Mouse (Mus musculus) kidney, postnatal 14 days (tissue): ENCODE measurements around the gene Prss23.

Experiments
- DNase-seq: peaks from one replicate; pipeline ENCODE4 v3.0.0; 2022; ENCODE audit warnings: mixed read lengths

Gene Prss23

GRCm38 (mm10) chr7:89499516-89500307, 27.3 kb downstream of the Prss23 start:
- DNase-seq = peak; percentile 71

DNA sequence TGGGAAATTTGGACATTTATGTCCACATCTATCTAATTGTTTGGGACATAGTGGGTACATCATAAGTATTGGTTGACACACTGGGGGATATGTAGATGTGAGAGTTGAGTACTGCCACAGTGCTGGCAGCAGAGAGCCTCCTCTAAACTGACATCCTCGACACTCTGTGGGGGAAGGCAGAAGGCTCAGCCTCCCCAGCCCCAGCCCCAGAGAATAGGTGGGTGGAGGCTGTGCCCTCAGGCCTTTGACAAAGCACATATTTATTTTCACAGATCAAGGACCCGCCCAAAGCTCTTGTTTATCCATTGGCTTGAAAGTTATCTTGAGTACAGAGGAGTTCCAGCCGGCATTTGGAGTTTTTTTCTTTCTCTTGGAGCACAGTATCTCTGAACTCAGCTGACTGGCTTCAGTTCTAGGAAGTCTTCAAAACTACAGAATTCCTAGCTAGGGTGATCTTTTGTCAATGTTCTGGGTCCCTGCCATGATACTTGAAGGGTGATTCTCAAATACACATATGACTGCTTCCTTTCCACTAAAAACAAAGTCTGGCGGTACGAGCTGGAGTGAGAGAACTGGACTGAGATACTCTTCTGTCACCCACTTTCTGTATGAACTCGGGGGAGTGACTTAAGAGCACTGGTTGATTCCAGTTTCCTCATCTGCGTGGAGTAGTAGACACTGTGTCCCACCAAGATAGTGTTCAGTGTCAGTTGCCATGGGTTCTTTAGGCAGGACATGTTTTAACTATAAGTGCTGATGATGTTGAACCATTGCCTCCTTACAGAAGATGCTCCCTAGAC, 43.0 kb downstream of the Prss23 start:
- DNase-seq = no peak

GRCm38 (mm10) chr7:89481723-89482122, 45.3 kb downstream of the Prss23 start:
- DNase-seq = no peak

- DNase-seq = peak; percentile 53
These were observed 48.5 kb downstream of the Prss23 start for GRCm38 (mm10) chr7:89478490-89478889.

DNA sequence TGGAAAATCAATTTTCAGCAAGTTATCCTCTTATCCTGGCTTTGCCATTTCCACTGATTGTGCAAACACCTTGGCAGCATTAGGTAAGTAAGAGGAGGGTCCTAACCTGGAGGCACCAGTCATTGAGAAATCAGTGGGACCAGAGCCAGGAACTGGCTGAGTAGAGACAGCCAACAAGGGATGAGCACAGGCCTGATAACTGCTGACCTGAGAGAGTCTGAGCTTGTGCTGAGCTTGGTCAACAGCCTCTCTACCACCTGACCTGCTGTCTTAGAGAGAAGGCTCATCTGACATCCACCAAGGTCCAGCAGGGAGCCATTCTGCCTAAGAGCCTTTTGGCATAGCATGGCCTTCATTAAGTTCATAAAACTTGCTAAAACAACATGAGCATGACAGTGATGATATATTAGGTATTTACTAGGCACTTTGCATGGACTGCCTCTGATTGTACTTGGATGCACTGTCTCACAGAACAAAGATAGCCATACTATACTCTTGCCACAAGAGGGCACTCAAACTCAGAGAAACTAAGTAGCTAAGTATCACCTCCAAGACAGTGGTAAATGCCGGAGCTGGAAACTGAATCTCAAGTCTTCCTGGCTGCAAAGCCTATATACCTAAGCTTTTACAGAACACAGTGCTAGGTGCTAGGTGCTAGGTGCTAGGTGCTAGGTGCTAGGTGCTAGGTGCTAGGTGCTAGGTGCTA, 49.5 kb downstream of the Prss23 start:
- DNase-seq = peak; percentile 68

DNA sequence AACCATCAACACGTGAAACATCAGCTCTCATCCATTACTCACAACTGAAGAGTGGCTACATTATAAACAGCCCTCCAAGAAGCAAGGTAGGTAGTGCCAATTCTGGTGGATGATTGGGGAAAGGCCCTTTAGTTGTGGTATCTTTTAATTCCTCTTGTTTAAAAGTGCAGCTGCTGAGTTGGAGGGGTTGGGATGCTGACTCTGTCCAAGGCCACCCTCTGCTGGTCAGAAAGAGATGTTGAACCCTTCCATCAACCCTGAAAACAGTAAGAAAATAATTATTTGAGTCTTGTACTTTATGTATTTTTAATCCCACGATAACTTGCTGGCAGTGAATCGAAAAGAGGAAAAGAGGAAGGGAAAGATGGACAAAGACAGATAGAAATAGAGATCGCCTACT, 53.5 kb downstream of the Prss23 start:
- peak; percentile 51 for DNase-seq

DNA sequence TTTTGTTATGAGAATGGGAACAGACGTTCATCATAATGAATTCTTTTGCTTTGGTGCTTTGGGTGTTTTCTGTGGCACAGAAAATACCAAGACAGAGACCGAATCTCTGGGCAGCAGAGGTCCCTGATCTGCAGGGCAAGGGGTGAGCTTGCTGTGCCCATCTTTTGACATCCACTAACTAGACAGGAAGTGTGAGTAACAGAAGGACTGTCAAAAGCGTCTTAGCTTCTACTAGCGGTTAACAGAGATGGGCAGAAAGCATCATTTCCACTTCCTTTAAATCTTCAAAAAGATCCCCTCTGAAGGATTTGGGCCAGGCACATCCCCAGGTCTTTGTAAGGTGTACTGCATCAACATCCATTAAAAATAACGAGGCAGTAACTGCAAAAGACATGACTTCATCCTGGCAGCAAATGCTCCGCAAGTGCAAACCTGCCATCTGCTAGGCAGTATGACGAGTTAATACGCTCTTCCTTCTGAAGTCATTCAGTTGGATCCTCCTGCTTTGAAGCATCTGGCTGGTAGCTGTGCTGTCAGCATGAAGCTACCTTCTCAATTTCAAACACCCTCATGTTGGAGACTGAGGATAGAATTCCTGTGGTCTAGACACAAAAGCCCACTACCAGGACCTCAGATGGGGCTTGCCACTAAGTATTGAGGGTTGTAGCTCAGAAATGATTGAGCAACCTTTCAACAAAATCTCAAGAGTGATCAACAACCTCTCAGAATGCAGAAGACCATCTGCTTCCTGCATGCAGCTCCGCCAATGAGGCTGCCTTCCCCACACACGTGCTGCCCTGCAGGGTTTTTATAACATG, 63.0 kb downstream of the Prss23 start:
- no peak for DNase-seq

- DNase-seq = peak; percentile 42
These were observed 63.7 kb downstream of the Prss23 start for GRCm38 (mm10) chr7:89463246-89463645.

GRCm38 (mm10) chr7:89462646-89463207, 64.3 kb downstream of the Prss23 start:
- DNase-seq = no peak

DNA sequence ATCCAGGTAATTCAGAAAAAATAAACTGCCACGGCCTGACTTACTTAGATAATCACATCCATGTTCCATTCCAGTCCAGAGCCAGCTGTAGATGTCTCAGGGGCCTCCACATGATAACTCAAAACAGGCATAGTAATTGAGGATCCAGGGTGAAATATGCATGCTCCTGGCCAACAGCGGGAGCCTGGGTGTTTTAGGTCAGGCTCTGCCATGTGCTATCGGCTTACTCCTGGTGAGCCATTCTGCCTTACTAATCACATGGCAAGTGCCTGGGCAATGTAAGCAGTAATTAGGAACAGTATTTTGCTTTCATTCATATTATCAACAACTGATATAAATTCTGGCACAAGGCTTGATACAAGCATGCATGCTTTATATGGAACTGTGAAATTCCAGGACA, 65.6 kb downstream of the Prss23 start:
- no peak for DNase-seq

GRCm38 (mm10) chr7:89460911-89461310, 66.1 kb downstream of the Prss23 start:
- no peak for DNase-seq

- DNase-seq = no peak
These were observed 67.3 kb downstream of the Prss23 start for GRCm38 (mm10) chr7:89459691-89460090.
